8 mouse cellular contexts compared by ENCODE assay signal in genomic region chr8:84928456-84929306, GRCm38 (mm10). TPM values are rescaled to one million over a fixed set of nuclear protein-coding genes. Genes with fewer than 3 reads are reported as not detected.
A peak's percentile ranks its signal among the peaks of the same experiment; 100 is the strongest.
DNase-seq lines count a peak whose midpoint lies in the region; ATAC-seq and TF ChIP-seq lines count a peak whose summit lies in the region.

No protein-coding gene starts in this region.

- H3K9ac ChIP-seq in liver, embryonic 14.5 days (replicated peaks): no peak overlapping the region

- H3K36me3 ChIP-seq in kidney, adult 2 months (ENCODE audit: control insufficient read depth, insufficient read depth, low read length): no peaks in the 10 kb centered on the region
- H3K36me3 ChIP-seq in liver, embryonic 14.5 days (replicated peaks; ENCODE audit: control insufficient read depth, insufficient read depth, low read depth): no peaks in the 10 kb centered on the region

- TF ChIP-seq CTCF in kidney, adult 2 months (conservative IDR thresholded peaks at IDR 0.05; ENCODE audit: insufficient read depth, insufficient read length, low read depth, low read length): peak; percentile 78
- TF ChIP-seq CTCF in liver, embryonic 14.5 days (IDR thresholded peaks at IDR 0.05; ENCODE audit: low read depth): peak; percentile 92

- no peak overlapping the region for H3K27ac ChIP-seq in kidney, adult 2 months (ENCODE audit: insufficient read depth, low read depth, low read length)
- no peak overlapping the region for H3K27ac ChIP-seq in liver, embryonic 14.5 days

- TF ChIP-seq EP300 in liver, embryonic 14.5 days (IDR thresholded peaks at IDR 0.05; ENCODE audit: low read depth): no peak

- H3K4me1 ChIP-seq in kidney, adult 2 months (ENCODE audit: control insufficient read depth, insufficient read depth, low read length): no peaks in the 10 kb centered on the region
- H3K4me1 ChIP-seq in liver, embryonic 14.5 days (replicated peaks; ENCODE audit: control insufficient read depth in 2 of 2, insufficient read depth in 2 of 2, low read length in 1 of 2): no peaks in the 10 kb centered on the region

- no peaks in the 10 kb centered on the region for H3K27me3 ChIP-seq in kidney, adult 2 months (replicated peaks; ENCODE audit: control insufficient read depth, insufficient read depth, low read length)
- H3K27me3 ChIP-seq in liver, embryonic 14.5 days (ENCODE audit: control insufficient read depth, insufficient read depth, low read length): peaks cover 31% of the 10 kb centered on the region

- H3K4me3 ChIP-seq in kidney, adult 2 months (ENCODE audit: insufficient read depth, low read depth, low read length): no peak overlapping the region
- H3K4me3 ChIP-seq in liver, embryonic 14.5 days (ENCODE audit: insufficient read depth in 1 of 2, low read depth in 2 of 2, low read length in 2 of 2): no peak overlapping the region

- WGBS in kidney, adult 2 months: 3% methylated on average over 52 of the region's 52 CpGs
- WGBS in liver, embryonic 14.5 days (ENCODE audit: insufficient replicate concordance): 6% methylated on average over 52 of the region's 52 CpGs

- DNase-seq in A20 (ENCODE audit: low read depth, low spot score): peak; percentile 53
- DNase-seq in NIH3T3 (ENCODE audit: low read depth): peak; percentile 91
- peak; percentile 89 for DNase-seq in embryo, embryonic 10.5 days (ENCODE audit: low spot score)
- peak; percentile 47 for DNase-seq in heart, adult 8-10 months (ENCODE audit: low spot score)
- peak; percentile 70 for DNase-seq in kidney, adult 2 months
- no peak for DNase-seq in liver, embryonic 14.5 days (ENCODE audit: low read depth in 3 of 3, low spot score in 3 of 3)
- peak; percentile 85 for DNase-seq in neural tube, embryonic 10.5 days (ENCODE audit: extremely low spot score, low spot score)
- DNase-seq in thymus, postnatal 25 days: peak; percentile 59

- no peak for TF ChIP-seq POLR2A in kidney, adult 2 months (IDR thresholded peaks at IDR 0.05; ENCODE audit: low read depth, low read length)

- no peaks in the 10 kb centered on the region for H3K9me3 ChIP-seq in liver, embryonic 14.5 days (ENCODE audit: control insufficient read depth, low read length)

- ATAC-seq in liver, embryonic 14.5 days (ENCODE audit: insufficient read depth): 0 out of 2 replicates have a peak, but pooled peaks have one; percentile 47

- H3K4me2 ChIP-seq in liver, embryonic 14.5 days (ENCODE audit: low read depth): peak overlapping the region; percentile 27; the same call in 1 of the 2 replicates

RNA-seq across cellular contexts. Expression of gene Mast1, which starts 8.5 kb away (rescaled TPM):
- total RNA-seq in heart, adult 8-10 months (2022): under 1 TPM; 0.06 to 0.19 (median 0.13) TPM
- polyA plus RNA-seq in kidney, adult 2 months (2012; rRNA removed): 0.18 and 0.38 TPM in 2 replicates
- 0.06 and 0.21 TPM in 2 replicates for polyA plus RNA-seq in liver, embryonic 14.5 days (2012; rRNA removed)
- 0.08 and 0.14 TPM in 2 replicates for polyA plus RNA-seq in liver, embryonic 14.5 days (2014; fragmentation: Nextera tagmentation; extraction: Ambion mirVana)

RNA-seq across cellular contexts. Expression of gene Rtbdn, which starts 18.1 kb away (rescaled TPM):
- total RNA-seq in heart, adult 8-10 months (2022): not detected
- polyA plus RNA-seq in kidney, adult 2 months (2012; rRNA removed): not detected in 2 replicates
- 0.03 TPM in 1 of 2 replicates, not detected in the other for polyA plus RNA-seq in liver, embryonic 14.5 days (2012; rRNA removed)
- polyA plus RNA-seq in liver, embryonic 14.5 days (2014; fragmentation: Nextera tagmentation; extraction: Ambion mirVana): not detected in 2 replicates

RNA-seq across cellular contexts. Expression of gene Dnase2a, which starts 20.3 kb away (rescaled TPM):
- 10 to 100 TPM in 3 of 4 experiments, 1 to 10 TPM in 1; 7.9 to 15.7 (median 12.3) TPM for total RNA-seq in heart, adult 8-10 months (2022)
- 19.0 and 20.1 TPM in 2 replicates for polyA plus RNA-seq in kidney, adult 2 months (2012; rRNA removed)
- polyA plus RNA-seq in liver, embryonic 14.5 days (2012; rRNA removed): 9.6 and 11.0 TPM in 2 replicates
- 8.4 and 8.5 TPM in 2 replicates for polyA plus RNA-seq in liver, embryonic 14.5 days (2014; fragmentation: Nextera tagmentation; extraction: Ambion mirVana)

RNA-seq across cellular contexts. Expression of gene Klf1, which starts 27.0 kb away (rescaled TPM):
- total RNA-seq in heart, adult 8-10 months (2022): not detected
- 3.2 and 6.0 TPM in 2 replicates for polyA plus RNA-seq in kidney, adult 2 months (2012; rRNA removed)
- 209 and 251 TPM in 2 replicates for polyA plus RNA-seq in liver, embryonic 14.5 days (2012; rRNA removed)
- 522 and 566 TPM in 2 replicates for polyA plus RNA-seq in liver, embryonic 14.5 days (2014; fragmentation: Nextera tagmentation; extraction: Ambion mirVana)

RNA-seq across cellular contexts. Expression of gene Gcdh, which starts 35.0 kb away (rescaled TPM):
- total RNA-seq in heart, adult 8-10 months (2022): 10 to 100 TPM; 77.8 to 99.2 (median 86.0) TPM
- polyA plus RNA-seq in kidney, adult 2 months (2012; rRNA removed): 700 TPM in 2 replicates
- polyA plus RNA-seq in liver, embryonic 14.5 days (2012; rRNA removed): 27.1 and 31.4 TPM in 2 replicates
- 38.9 and 42.7 TPM in 2 replicates for polyA plus RNA-seq in liver, embryonic 14.5 days (2014; fragmentation: Nextera tagmentation; extraction: Ambion mirVana)

Comparison
In these comparisons a context has a peak if more than half of its experiments do, and no peak if none do; other contexts are left out.
1. DNase-seq: peak in A20 (single experiment), NIH3T3 (single experiment), embryo, embryonic 10.5 days (single experiment), heart, adult 8-10 months (single experiment), kidney, adult 2 months (single experiment), neural tube, embryonic 10.5 days (single experiment) and thymus, postnatal 25 days (single experiment); none in liver, embryonic 14.5 days (0 of 3).